Comparison of ENCODE assay signal across 8 mouse cellular contexts in genomic region chr17:88652010-88652409, GRCm38 (mm10). TPM values are rescaled to one million over a fixed set of nuclear protein-coding genes. Genes with fewer than 3 reads are reported as not detected.
DNase-seq lines count a peak whose midpoint lies in the region; ATAC-seq and TF ChIP-seq lines count a peak whose summit lies in the region.

No protein-coding gene starts in this region.

- H3K36me3 ChIP-seq in ES-Bruce4 (ENCODE audit: control insufficient read depth, insufficient read depth, low read length, poor library complexity, severe bottlenecking): no peaks in the 10 kb centered on the region
- H3K36me3 ChIP-seq in forebrain, embryonic 14.5 days (ENCODE audit: control insufficient read depth, insufficient read depth, low read length): no peaks in the 10 kb centered on the region

- no peaks in the 10 kb centered on the region for H3K9me3 ChIP-seq in ES-Bruce4 (replicated peaks; ENCODE audit: control insufficient read depth, insufficient read depth, low read length, poor library complexity, severe bottlenecking)
- no peaks in the 10 kb centered on the region for H3K9me3 ChIP-seq in forebrain, embryonic 14.5 days (replicated peaks; ENCODE audit: control insufficient read depth, low read length)

- TF ChIP-seq POLR2A in ES-Bruce4 (IDR thresholded peaks at IDR 0.05; ENCODE audit: insufficient read depth, low read length): no peak
- no peak for TF ChIP-seq POLR2A in lung, adult 2 months (IDR thresholded peaks at IDR 0.05; ENCODE audit: borderline replicate concordance, extremely low read depth, low read depth, low read length)
- no peak for TF ChIP-seq POLR2A in olfactory bulb, adult 2 months (IDR thresholded peaks at IDR 0.05; ENCODE audit: insufficient read depth, low read depth, low read length)

- H3K4me1 ChIP-seq in ES-Bruce4 (ENCODE audit: control insufficient read depth, insufficient read depth, low read length): no peaks in the 10 kb centered on the region
- H3K4me1 ChIP-seq in forebrain, embryonic 14.5 days (ENCODE audit: control insufficient read depth, insufficient read depth, low read length): no peaks in the 10 kb centered on the region
- H3K4me1 ChIP-seq in lung, adult 2 months (ENCODE audit: control insufficient read depth, insufficient read depth, low read length): no peaks in the 10 kb centered on the region
- H3K4me1 ChIP-seq in olfactory bulb, adult 2 months (ENCODE audit: control insufficient read depth, insufficient read depth, low read length): peaks cover 2% of the 10 kb centered on the region

- no peaks in the 10 kb centered on the region for H3K27me3 ChIP-seq in ES-Bruce4 (ENCODE audit: control insufficient read depth, insufficient read depth, low read length, poor library complexity, severe bottlenecking)
- no peaks in the 10 kb centered on the region for H3K27me3 ChIP-seq in forebrain, embryonic 14.5 days (replicated peaks; ENCODE audit: control insufficient read depth, insufficient read depth, low read length)

- WGBS in forebrain, embryonic 14.5 days: 4% methylated on average over 9 of the region's 9 CpGs
- WGBS in lung, adult 2 months: 6% methylated on average over 9 of the region's 9 CpGs
- WGBS in olfactory bulb, adult 2 months: 2% methylated on average over 9 of the region's 9 CpGs

- no peak overlapping the region for H3K9ac ChIP-seq in ES-Bruce4 (ENCODE audit: low read depth, poor library complexity, severe bottlenecking)
- H3K9ac ChIP-seq in forebrain, embryonic 14.5 days (ENCODE audit: low read length): no peak overlapping the region

- no peak for TF ChIP-seq EP300 in ES-Bruce4 (IDR thresholded peaks at IDR 0.05; ENCODE audit: insufficient read depth, low read depth, low read length)

- peak; percentile 68 to 74 for DNase-seq in B cell, adult 2 months
- DNase-seq in forebrain, embryonic 14.5 days (ENCODE audit: low spot score): peak; percentile 86
- DNase-seq in kidney, postnatal 14 days: peak; percentile 63
- DNase-seq in lung, adult 2 months: peak; percentile 55

- H3K4me2 ChIP-seq in forebrain, embryonic 14.5 days (ENCODE audit: low read length): no peak overlapping the region

- no peak overlapping the region for H3K4me3 ChIP-seq in ES-Bruce4 (ENCODE audit: low read depth, low read length)
- H3K4me3 ChIP-seq in forebrain, embryonic 14.5 days (ENCODE audit: low read depth, low read length): no peak overlapping the region
- no peak overlapping the region for H3K4me3 ChIP-seq in lung, adult 2 months (replicated peaks; ENCODE audit: extremely low read depth, low read depth, low read length)
- no peak overlapping the region for H3K4me3 ChIP-seq in olfactory bulb, adult 2 months (ENCODE audit: insufficient read depth, low read depth, low read length)

- no peak overlapping the region for H3K27ac ChIP-seq in ES-Bruce4 (ENCODE audit: insufficient read depth, low read length)
- H3K27ac ChIP-seq in forebrain, embryonic 14.5 days (ENCODE audit: low read depth, low read length): no peak overlapping the region
- no peak overlapping the region for H3K27ac ChIP-seq in olfactory bulb, adult 2 months (ENCODE audit: insufficient read depth, low read depth, low read length)

- peak; percentile 89 for TF ChIP-seq CTCF in ES-Bruce4 (IDR thresholded peaks at IDR 0.05; ENCODE audit: low read depth, low read length)
- peak; percentile 85 for TF ChIP-seq CTCF in lung, adult 2 months (IDR thresholded peaks at IDR 0.05; ENCODE audit: insufficient read depth, low read length)
- peak; percentile 41; the same call in 1 of the 2 replicates for TF ChIP-seq CTCF in olfactory bulb, adult 2 months (IDR thresholded peaks at IDR 0.05; ENCODE audit: insufficient read depth, low read depth, low read length)

- 0 out of 2 replicates have a peak, but pooled peaks have one; percentile 50 for ATAC-seq in cerebellum, adult (ENCODE audit: insufficient number of reproducible peaks, low FRiP score, low TSS enrichment)
- peak; percentile 61 for ATAC-seq in forebrain, embryonic 14.5 days
- ATAC-seq in monocyte, adult 5-6 weeks (replicated peaks; ENCODE audit: insufficient number of reproducible peaks, low FRiP score, low TSS enrichment, poor library complexity, severe bottlenecking): no peak

RNA-seq across cellular contexts. Expression of gene Gtf2a1l, which starts 16.4 kb away (rescaled TPM):
- 0.68 and 0.82 TPM in 2 replicates for polyA plus RNA-seq in ES-Bruce4 (2011; ENCODE audit: insufficient read depth, insufficient read length, low read depth, missing spikeins)
- polyA plus RNA-seq in forebrain, embryonic 14.5 days (2014; fragmentation: Nextera tagmentation; extraction: Ambion mirVana): 0.17 TPM in 1 of 2 replicates, not detected in the other
- polyA plus RNA-seq in lung, adult 2 months (2012; rRNA removed): not detected in 2 replicates
- polyA plus RNA-seq in olfactory bulb, adult 2 months (2012; ENCODE audit: insufficient read depth, insufficient read length, low replicate concordance, missing spikeins): not detected in 2 replicates
- total RNA-seq in monocyte, adult 5-6 weeks (2017): 2.0 to 2.5 TPM in 2 of 3 replicates, not detected in the other

RNA-seq across cellular contexts. Expression of gene Ston1, which starts 54.5 kb away (rescaled TPM):
- polyA plus RNA-seq in ES-Bruce4 (2011; ENCODE audit: insufficient read depth, insufficient read length, low read depth, missing spikeins): 30.3 and 30.7 TPM in 2 replicates
- 2.4 and 2.8 TPM in 2 replicates for polyA plus RNA-seq in forebrain, embryonic 14.5 days (2014; fragmentation: Nextera tagmentation; extraction: Ambion mirVana)
- polyA plus RNA-seq in lung, adult 2 months (2012; rRNA removed): 41.0 and 43.1 TPM in 2 replicates
- not detected in 2 replicates for polyA plus RNA-seq in olfactory bulb, adult 2 months (2012; ENCODE audit: insufficient read depth, insufficient read length, low replicate concordance, missing spikeins)
- not detected in 3 replicates for total RNA-seq in monocyte, adult 5-6 weeks (2017)
